Mouse (Mus musculus) cerebellum, postnatal 25 days (tissue): ENCODE measurements around the gene Adap1.

ENCODE experiments used
- DNase-seq, 2 experiments: peaks; one replicate each; pipeline ENCODE4 v3.0.0; 2021; ENCODE audit warnings: mixed read lengths in 2 of 2

Gene Adap1

GRCm38 (mm10) chr5:139349713-139350112 lies 24.3 kb upstream of the Adap1 start:
- no peak for DNase-seq

GRCm38 (mm10) chr5:139347225-139347624 lies 21.8 kb upstream of the Adap1 start:
- DNase-seq, result no peak

- DNase-seq, result no peak
Observed at GRCm38 (mm10) chr5:139345364-139345714, 19.9 kb upstream of the Adap1 start.

GRCm38 (mm10) chr5:139344687-139345363 lies 19.4 kb upstream of the Adap1 start:
- DNase-seq, result peak; percentile 91 to 96

GRCm38 (mm10) chr5:139344021-139344686 lies 18.7 kb upstream of the Adap1 start:
- peak; percentile 78 to 86 for DNase-seq

GRCm38 (mm10) chr5:139338891-139339290 lies 13.5 kb upstream of the Adap1 start:
- peak in 1 of 2 experiments; percentile 59 for DNase-seq

GRCm38 (mm10) chr5:139338403-139338802 lies 13.0 kb upstream of the Adap1 start:
- peak; percentile 55 to 71 for DNase-seq

- DNase-seq, result peak; percentile 92 to 94
Observed at GRCm38 (mm10) chr5:139337826-139338370, 12.5 kb upstream of the Adap1 start.

- DNase-seq, result no peak
Observed at GRCm38 (mm10) chr5:139335634-139336033, 10.2 kb upstream of the Adap1 start.

- peak in 1 of 2 experiments; percentile 24 for DNase-seq
Observed at GRCm38 (mm10) chr5:139334394-139334793, 9.0 kb upstream of the Adap1 start.

- peak in 1 of 2 experiments; percentile 21 for DNase-seq
Observed at GRCm38 (mm10) chr5:139333301-139334013, 8.0 kb upstream of the Adap1 start.

- peak in 1 of 2 experiments; percentile 19 for DNase-seq
Observed at GRCm38 (mm10) chr5:139332590-139333272, 7.3 kb upstream of the Adap1 start.

GRCm38 (mm10) chr5:139331742-139332141 lies 6.3 kb upstream of the Adap1 start:
- peak; percentile 88 to 90 for DNase-seq

GRCm38 (mm10) chr5:139330766-139331165 lies 5.3 kb upstream of the Adap1 start:
- DNase-seq, result no peak

GRCm38 (mm10) chr5:139327634-139328020 lies 2.2 kb upstream of the Adap1 start:
- DNase-seq, result no peak

- peak in 1 of 2 experiments; percentile 18 for DNase-seq
Observed at GRCm38 (mm10) chr5:139326986-139327633, 1.7 kb upstream of the Adap1 start.

- peak; percentile 60 to 66 for DNase-seq
Observed at GRCm38 (mm10) chr5:139326111-139326696, 782 bp upstream of the Adap1 start.

- DNase-seq, result peak; percentile 85
Observed at GRCm38 (mm10) chr5:139324691-139325394, 579 bp downstream of the Adap1 start.

- peak; percentile 70 to 72 for DNase-seq
Observed at GRCm38 (mm10) chr5:139324045-139324491, 1.4 kb downstream of the Adap1 start.

- peak; percentile 59 to 70 for DNase-seq
Observed at GRCm38 (mm10) chr5:139323260-139323924, 2.0 kb downstream of the Adap1 start.
